Comparison of ENCODE assay signal across 21 mouse cellular contexts in the genomic region with DNA sequence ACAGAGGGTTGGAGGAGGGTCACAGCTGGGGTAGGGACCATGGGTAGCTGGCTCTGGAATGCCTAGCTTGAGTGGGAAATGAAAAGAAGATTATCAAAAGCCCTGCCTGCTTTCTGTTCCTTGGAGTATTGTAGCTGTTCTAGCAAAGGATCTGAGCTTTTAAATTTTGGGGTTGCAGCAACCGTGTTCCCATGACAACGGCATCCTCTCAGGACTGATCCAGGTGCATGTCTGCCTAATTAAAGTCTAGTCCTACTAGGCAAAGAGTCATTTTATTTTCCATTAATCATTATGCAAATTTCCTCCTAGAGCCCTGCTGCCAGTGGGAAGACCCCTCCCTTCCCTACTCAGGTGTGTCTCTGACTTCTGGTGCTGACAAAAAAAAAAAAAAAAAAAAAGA. TPM values are rescaled to one million over a fixed set of nuclear protein-coding genes. Genes with fewer than 3 reads are reported as not detected.
A peak's percentile ranks its signal among the peaks of the same experiment; 100 is the strongest.
DNase-seq lines count a peak whose midpoint lies in the region; ATAC-seq and TF ChIP-seq lines count a peak whose summit lies in the region.
"Had no signal": no experiment of that assay in that cellular context is flagged by ENCODE, and none has a peak within 500 bp of the region (broad histone marks: within the 10 kb centered on the region; RNA-seq: fewer than 3 reads in every experiment).

No protein-coding gene starts in this region.

- H3K4me1 ChIP-seq in hindbrain, embryonic 10.5 days (replicated peaks), result peaks cover 84% of the 10 kb centered on the region
- peaks cover 70% of the 10 kb centered on the region for H3K4me1 ChIP-seq in midbrain, embryonic 11.5 days (ENCODE audit: control insufficient read depth, insufficient read depth, low read length)
- H3K4me1 ChIP-seq in neural tube, embryonic 15.5 days, result peaks cover 94% of the 10 kb centered on the region
- H3K4me1 ChIP-seq in intestine, postnatal 0 days (replicated peaks; ENCODE audit: control insufficient read depth, insufficient read depth, low read length), result no peaks in the 10 kb centered on the region

- no peak for DNase-seq in layer of hippocampus, adult 2 months (ENCODE audit: low spot score in 2 of 2)
- DNase-seq in layer of hippocampus, postnatal 36 days, result no peak
- DNase-seq in hindbrain, embryonic 10.5 days (ENCODE audit: low spot score), result no peak
- no peak for DNase-seq in midbrain, embryonic 11.5 days (ENCODE audit: low spot score, missing footprints)
- no peak for DNase-seq in layer of hippocampus, postnatal 25 days (ENCODE audit: extremely low spot score in 1 of 2, low spot score in 1 of 2)
- no peak for DNase-seq in right cerebral cortex, postnatal 4 days
- DNase-seq: adrenal gland, postnatal 36 days; kidney, adult 9 months; right cerebral cortex, adult 18-20 months; thymus, postnatal 25 days had no signal

- no peak overlapping the region for H3K4me2 ChIP-seq in midbrain, embryonic 11.5 days
- H3K4me2 ChIP-seq in neural tube, embryonic 15.5 days, result 0 out of 2 replicates have a peak overlapping the region, but pooled peaks have one; percentile 4
- H3K4me2 ChIP-seq in intestine, postnatal 0 days (replicated peaks; ENCODE audit: low read depth), result no peak overlapping the region
- H3K4me2 ChIP-seq: embryonic facial prominence, embryonic 13.5 days; heart, embryonic 13.5 days had no signal

- no peak for TF ChIP-seq CTCF in layer of hippocampus, adult 2 months (conservative IDR thresholded peaks at IDR 0.05)
- TF ChIP-seq CTCF in intestine, postnatal 0 days (IDR thresholded peaks at IDR 0.05; ENCODE audit: low read depth), result no peak

- no peaks in the 10 kb centered on the region for H3K9me3 ChIP-seq in hindbrain, embryonic 10.5 days
- H3K9me3 ChIP-seq in midbrain, embryonic 11.5 days (ENCODE audit: control insufficient read depth, low read length), result no peaks in the 10 kb centered on the region
- no peaks in the 10 kb centered on the region for H3K9me3 ChIP-seq in neural tube, embryonic 15.5 days (replicated peaks)
- H3K9me3 ChIP-seq in intestine, postnatal 0 days (ENCODE audit: control insufficient read depth), result no peaks in the 10 kb centered on the region
- H3K9me3 ChIP-seq: embryonic facial prominence, embryonic 13.5 days; heart, embryonic 13.5 days had no signal

- no peaks in the 10 kb centered on the region for H3K27me3 ChIP-seq in hindbrain, embryonic 10.5 days (ENCODE audit: insufficient read depth, poor library complexity, severe bottlenecking)
- no peaks in the 10 kb centered on the region; the same call in 1 of the 2 replicates for H3K27me3 ChIP-seq in midbrain, embryonic 11.5 days (ENCODE audit: control insufficient read depth, insufficient read depth, low read length)
- no peaks in the 10 kb centered on the region for H3K27me3 ChIP-seq in neural tube, embryonic 15.5 days (replicated peaks)
- H3K27me3 ChIP-seq in intestine, postnatal 0 days (replicated peaks; ENCODE audit: control insufficient read depth, insufficient read depth, low read length), result no peaks in the 10 kb centered on the region
- H3K27me3 ChIP-seq: embryonic facial prominence, embryonic 13.5 days; heart, embryonic 13.5 days had no signal

- WGBS in hindbrain, embryonic 10.5 days, result 93% methylated on average over 2 of the region's 2 CpGs
- 74% methylated on average over 2 of the region's 2 CpGs for WGBS in midbrain, embryonic 11.5 days
- 42% methylated on average over 2 of the region's 2 CpGs for WGBS in neural tube, embryonic 15.5 days
- WGBS in intestine, postnatal 0 days, result 93% methylated on average over 2 of the region's 2 CpGs

- peak overlapping the region; percentile 92 for H3K27ac ChIP-seq in layer of hippocampus, adult 2 months
- peak overlapping the region; percentile 56; the same call in 1 of the 2 replicates for H3K27ac ChIP-seq in hindbrain, embryonic 10.5 days
- peak overlapping the region; percentile 59 for H3K27ac ChIP-seq in midbrain, embryonic 11.5 days (ENCODE audit: low read depth, low read length)
- H3K27ac ChIP-seq in neural tube, embryonic 15.5 days (replicated peaks), result peak overlapping the region; percentile 84
- H3K27ac ChIP-seq in intestine, postnatal 0 days (ENCODE audit: low read depth, low read length), result no peak overlapping the region
- H3K27ac ChIP-seq: heart, embryonic 13.5 days had no signal

- no peak overlapping the region for H3K4me3 ChIP-seq in layer of hippocampus, adult 2 months
- no peak overlapping the region for H3K4me3 ChIP-seq in hindbrain, embryonic 10.5 days
- no peak overlapping the region for H3K4me3 ChIP-seq in midbrain, embryonic 11.5 days (ENCODE audit: low read depth, low read length)
- no peak overlapping the region for H3K4me3 ChIP-seq in neural tube, embryonic 15.5 days (replicated peaks)
- no peak overlapping the region for H3K4me3 ChIP-seq in intestine, postnatal 0 days (ENCODE audit: low read depth, low read length)
- H3K4me3 ChIP-seq: embryonic facial prominence, embryonic 13.5 days; heart, embryonic 13.5 days had no signal

- no peak overlapping the region for H3K9ac ChIP-seq in midbrain, embryonic 11.5 days (ENCODE audit: low read length)
- no peak overlapping the region; the same call in 1 of the 2 replicates for H3K9ac ChIP-seq in neural tube, embryonic 15.5 days (replicated peaks)
- H3K9ac ChIP-seq in intestine, postnatal 0 days (ENCODE audit: low read depth, low read length), result no peak overlapping the region
- H3K9ac ChIP-seq: embryonic facial prominence, embryonic 13.5 days; heart, embryonic 13.5 days had no signal

- ATAC-seq in midbrain, embryonic 11.5 days (ENCODE audit: low FRiP score), result no peak
- ATAC-seq in neural tube, embryonic 15.5 days (ENCODE audit: low FRiP score), result no peak
- no peak for ATAC-seq in intestine, postnatal 0 days

- H3K36me3 ChIP-seq in hindbrain, embryonic 10.5 days, result no peaks in the 10 kb centered on the region
- H3K36me3 ChIP-seq in midbrain, embryonic 11.5 days (ENCODE audit: control insufficient read depth, insufficient read depth, low read length), result no peaks in the 10 kb centered on the region
- H3K36me3 ChIP-seq in neural tube, embryonic 15.5 days, result no peaks in the 10 kb centered on the region
- H3K36me3 ChIP-seq in intestine, postnatal 0 days (ENCODE audit: control insufficient read depth, insufficient read depth), result no peaks in the 10 kb centered on the region
- H3K36me3 ChIP-seq: embryonic facial prominence, embryonic 13.5 days; heart, embryonic 13.5 days had no signal

RNA-seq across cellular contexts. Expression of a gene that starts 34.2 kb away (rescaled TPM):
- total RNA-seq in layer of hippocampus, adult 2 months (2021), result 100 to 1,000 TPM; 277 to 286 TPM
- 100 to 1,000 TPM; 262 to 287 TPM for total RNA-seq in layer of hippocampus, postnatal 36 days (2021)
- 43.6 and 84.1 TPM in 2 replicates for polyA plus RNA-seq in hindbrain, embryonic 10.5 days (2016; fragmentation: Nextera tagmentation; extraction: Ambion mirVana)
- 57.8 and 64.5 TPM in 2 replicates for polyA plus RNA-seq in midbrain, embryonic 11.5 days (2014; fragmentation: Nextera tagmentation; extraction: Ambion mirVana)
- 107 and 130 TPM in 2 replicates for polyA plus RNA-seq in neural tube, embryonic 15.5 days (2015; fragmentation: Nextera tagmentation; extraction: Ambion mirVana)
- total RNA-seq in layer of hippocampus, postnatal 25 days (2021), result 100 to 1,000 TPM; 279 to 295 TPM
- polyA plus RNA-seq in intestine, postnatal 0 days (2015; fragmentation: Nextera tagmentation; extraction: Ambion mirVana), result 2.0 and 2.1 TPM in 2 replicates
- total RNA-seq: CH12.LX; neutrophil, adult 5-6 weeks had no signal

RNA-seq across cellular contexts. Expression of a gene that starts 46.7 kb away (rescaled TPM):
- total RNA-seq in layer of hippocampus, adult 2 months (2021), result not detected
- total RNA-seq in layer of hippocampus, postnatal 36 days (2021), result not detected
- polyA plus RNA-seq in hindbrain, embryonic 10.5 days (2016; fragmentation: Nextera tagmentation; extraction: Ambion mirVana), result not detected in 2 replicates
- not detected in 2 replicates for polyA plus RNA-seq in midbrain, embryonic 11.5 days (2014; fragmentation: Nextera tagmentation; extraction: Ambion mirVana)
- polyA plus RNA-seq in neural tube, embryonic 15.5 days (2015; fragmentation: Nextera tagmentation; extraction: Ambion mirVana), result not detected in 2 replicates
- total RNA-seq in layer of hippocampus, postnatal 25 days (2021), result not detected
- polyA plus RNA-seq in intestine, postnatal 0 days (2015; fragmentation: Nextera tagmentation; extraction: Ambion mirVana), result not detected in 2 replicates
- total RNA-seq: adrenal gland, postnatal 36 days; CH12.LX; gastrocnemius, postnatal 4 days; layer of hippocampus, adult 18-20 months; neutrophil, adult 5-6 weeks had no signal
- polyA plus RNA-seq: embryonic facial prominence, embryonic 13.5 days; heart, embryonic 13.5 days; limb, embryonic 14.5 days; liver, embryonic 16.5 days; spleen, adult 2 months had no signal

Comparison
In these comparisons a context has a peak if more than half of its experiments do, and no peak if none do; other contexts are left out.
1. RNA of a gene that starts 34.2 kb away (polyA plus RNA-seq): 107 to 130 TPM in neural tube, embryonic 15.5 days, 43.6 to 84.1 TPM in hindbrain, embryonic 10.5 days and 57.8 to 64.5 TPM in midbrain, embryonic 11.5 days; 2.0 to 2.1 TPM in intestine, postnatal 0 days; every median in the first group is over 10 times any median in the second.